Mouse (Mus musculus) mature B cell (primary cell): Measurements from ENCODE around the gene Brpf3.
"Not testable (repeated sequence)": the region's sequence is repeated elsewhere in the genome, so short reads cannot be mapped to it uniquely, and the experiment has no call there.

ENCODE experiments used
- in situ Hi-C: fragments of 300-500 bp; cut with MboI; formaldehyde crosslinking; loops from 2 replicates; pipeline ENCODE4 v1.14.3; 2019

Gene Brpf3

DNA sequence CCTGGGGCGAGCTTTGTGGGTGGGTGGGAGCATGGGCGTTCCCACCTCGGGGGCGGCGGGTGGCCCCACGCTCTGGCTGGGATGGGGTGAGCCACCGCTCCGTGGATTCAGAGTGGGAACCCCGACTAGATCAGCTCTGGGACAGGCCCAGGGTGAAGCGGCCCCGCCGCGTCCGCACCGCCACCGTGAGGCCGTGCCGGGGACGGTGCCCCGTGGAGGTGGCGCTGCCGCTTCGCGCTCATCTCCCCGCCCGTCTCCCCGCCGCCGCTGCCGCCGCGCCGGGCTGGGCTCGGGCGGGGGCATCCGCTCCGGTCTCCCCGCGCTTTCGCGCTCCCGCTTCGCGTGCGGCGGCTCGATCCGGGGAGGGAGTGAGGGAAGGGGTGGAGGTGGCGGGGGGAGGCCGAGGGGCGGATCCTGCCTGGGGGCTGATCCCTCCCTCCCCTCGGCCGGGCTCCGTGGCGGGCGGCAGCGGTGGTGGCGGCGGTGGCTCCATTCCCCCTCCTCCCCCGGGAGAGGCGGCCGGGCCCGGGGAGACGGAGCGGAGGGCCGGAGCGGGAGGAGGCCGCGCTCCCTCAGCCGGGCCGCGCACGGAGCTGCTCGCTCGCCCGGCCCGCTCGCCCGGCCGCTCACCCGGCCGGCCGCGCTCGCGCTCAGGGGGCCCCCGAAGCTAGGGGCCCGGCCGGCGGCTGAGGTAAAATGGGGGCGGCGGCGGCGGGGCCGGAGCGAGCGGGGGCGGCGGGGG is at the start of gene Brpf3:
Gene Brpf3 (plus strand): TSS at position 420 of the 742 bp plus-strand sequence.
- in situ Hi-C loops: no loop called here

- in situ Hi-C loops: no loop called here
These were observed 44.4 kb upstream of the Brpf3 start for GRCm38 (mm10) chr17:28756447-28756846.

GRCm38 (mm10) chr17:28757470-28757869 is 43.4 kb upstream of the Brpf3 start:
- in situ Hi-C loops: no loop called here

DNA sequence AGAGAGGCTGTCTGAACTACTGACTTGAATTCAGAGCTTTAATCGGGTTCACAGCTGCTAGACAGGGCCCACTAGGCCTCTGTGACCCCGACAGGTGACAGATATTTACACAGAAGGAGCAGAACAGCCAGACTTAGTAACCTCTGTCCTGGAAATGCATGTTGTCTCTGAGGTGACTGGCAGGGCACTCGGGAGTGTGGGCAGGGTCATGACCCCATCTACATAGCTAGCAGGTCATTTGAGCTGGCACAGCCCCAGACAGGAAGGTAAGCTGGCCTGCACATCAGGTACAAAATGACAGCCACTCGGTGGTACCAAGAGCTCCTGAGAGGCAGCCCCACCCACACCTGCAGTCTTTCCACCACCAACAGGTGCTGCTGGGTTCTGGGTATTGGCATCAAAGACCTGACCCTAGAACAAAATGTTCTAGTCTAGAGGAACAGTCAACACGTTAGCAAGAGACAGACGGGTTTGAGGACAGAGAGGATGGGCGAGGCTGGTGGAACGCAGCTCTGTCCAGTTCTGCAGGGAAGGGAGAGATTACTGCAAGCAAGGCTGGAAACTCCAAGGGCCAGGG is 40.1 kb upstream of the Brpf3 start:
- in situ Hi-C loops: no loop called here

GRCm38 (mm10) chr17:28761871-28762270 is 39.0 kb upstream of the Brpf3 start:
- in situ Hi-C loops: no loop called here

GRCm38 (mm10) chr17:28766203-28766602 is 34.7 kb upstream of the Brpf3 start:
- in situ Hi-C loops: no loop called here

- in situ Hi-C loops: no loop called here
These were observed 33.9 kb upstream of the Brpf3 start for GRCm38 (mm10) chr17:28766781-28767515.

GRCm38 (mm10) chr17:28769121-28769874 is 31.6 kb upstream of the Brpf3 start, which contains the start of gene Mapk13:
Gene Mapk13, plus strand, starts transcription at chr17:28769297.
- in situ Hi-C loops: no loop called here

GRCm38 (mm10) chr17:28769875-28770421 is 30.9 kb upstream of the Brpf3 start:
- in situ Hi-C loops: no loop called here

- in situ Hi-C loops: no loop called here
These were observed 29.6 kb upstream of the Brpf3 start for GRCm38 (mm10) chr17:28771289-28771688.

GRCm38 (mm10) chr17:28774303-28774702 is 26.6 kb upstream of the Brpf3 start:
- in situ Hi-C loops: not testable (repeated sequence)

DNA sequence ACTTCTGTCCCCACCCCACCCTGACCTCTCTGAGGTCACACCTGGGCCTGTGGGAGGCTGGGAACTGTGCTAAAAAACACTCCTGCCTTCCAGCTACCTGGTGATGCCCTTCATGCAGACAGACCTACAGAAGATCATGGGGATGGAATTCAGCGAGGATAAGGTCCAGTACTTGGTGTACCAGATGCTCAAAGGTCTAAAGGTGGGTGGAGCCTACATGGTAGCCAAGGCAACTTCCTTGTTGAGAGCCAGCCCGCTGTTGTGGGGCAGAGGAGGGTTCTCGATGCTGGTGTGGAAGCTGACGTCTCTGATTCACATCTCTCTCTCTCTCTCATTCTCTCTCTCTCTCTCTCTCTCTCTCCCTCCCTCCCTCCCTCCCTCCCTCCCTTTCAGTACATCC is 25.7 kb upstream of the Brpf3 start:
- in situ Hi-C loops: no loop called here

GRCm38 (mm10) chr17:28776817-28777216 is 24.1 kb upstream of the Brpf3 start:
- in situ Hi-C loops: no loop called here

- in situ Hi-C loops: no loop called here
These were observed 23.5 kb upstream of the Brpf3 start for GRCm38 (mm10) chr17:28777231-28778005.

DNA sequence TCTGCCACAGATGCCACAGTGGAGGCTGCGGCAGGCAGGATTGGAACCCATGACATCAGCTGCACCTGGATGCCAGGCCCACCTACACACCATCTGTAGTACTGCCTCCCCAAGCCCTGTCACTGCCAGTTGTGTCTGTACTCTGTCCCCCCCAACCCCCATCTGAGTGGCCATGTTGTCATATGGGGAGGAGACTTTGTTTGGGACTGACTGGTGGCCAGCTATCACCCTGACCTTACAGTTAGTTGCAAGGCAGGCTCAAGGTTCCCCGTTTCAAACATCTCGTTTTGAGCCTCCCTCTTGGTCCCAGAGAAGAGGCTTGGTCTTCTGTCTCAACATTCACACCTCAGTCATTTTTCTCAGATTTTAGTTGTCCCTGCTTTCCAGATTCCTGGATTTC is 21.2 kb upstream of the Brpf3 start:
- in situ Hi-C loops: no loop called here

DNA sequence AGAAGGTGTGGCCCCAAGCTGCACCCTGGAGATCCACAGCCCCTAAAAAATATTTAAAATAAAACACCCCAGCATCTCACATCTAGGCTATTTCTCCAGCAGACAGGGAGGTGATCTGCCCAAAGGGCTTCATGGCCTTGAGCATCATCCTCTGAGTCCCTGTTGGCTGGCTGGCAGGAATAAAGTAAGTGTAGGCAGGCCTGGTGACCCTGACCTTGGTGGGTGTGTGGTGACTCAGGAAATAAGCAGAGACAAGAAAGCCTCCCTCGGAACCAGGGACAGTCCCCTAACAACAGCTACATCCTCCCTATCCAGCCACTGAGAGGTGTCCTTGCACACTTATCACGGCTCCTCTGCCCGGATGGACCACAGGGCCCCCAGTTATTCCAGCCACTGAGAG is 20.1 kb upstream of the Brpf3 start:
- in situ Hi-C loops: no loop called here

DNA sequence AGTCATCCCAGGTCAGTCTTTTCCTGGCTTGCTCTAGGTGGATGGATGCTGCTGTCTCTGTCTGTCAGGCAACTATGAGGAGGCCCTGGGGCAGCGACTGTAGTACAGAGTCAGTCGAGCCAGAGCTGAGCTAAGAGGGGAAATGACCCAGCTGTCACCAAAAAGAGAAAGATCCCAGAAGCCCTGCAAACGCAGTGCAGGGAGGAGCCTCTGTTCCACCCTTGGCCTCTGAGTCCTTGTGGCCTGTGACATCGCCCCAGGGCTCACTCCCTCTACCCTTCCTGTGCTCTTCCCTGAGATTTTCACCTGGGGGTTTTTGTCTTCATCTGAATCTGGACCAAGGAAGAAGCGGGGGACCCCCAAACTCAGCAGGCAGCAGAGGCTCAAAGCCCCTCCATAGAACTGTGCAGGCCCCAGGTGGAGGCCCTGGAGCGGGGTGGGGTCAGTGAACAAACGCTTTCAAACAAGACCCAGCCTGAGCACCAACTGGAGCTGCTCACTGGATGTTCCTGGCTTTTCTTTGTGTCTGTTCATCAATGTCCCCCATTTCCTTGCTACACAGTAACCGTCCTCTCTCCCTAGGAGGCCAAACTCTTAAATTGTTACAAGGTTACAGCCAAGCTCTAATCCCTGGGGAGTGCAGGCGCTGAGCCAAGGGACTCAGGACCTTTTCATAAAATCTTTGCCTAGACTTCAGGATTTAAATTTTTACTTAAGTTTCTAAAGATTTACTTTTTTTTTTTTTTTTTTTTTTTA is 19.4 kb upstream of the Brpf3 start:
- in situ Hi-C loops: no loop called here

GRCm38 (mm10) chr17:28785036-28785435 is 15.9 kb upstream of the Brpf3 start:
- in situ Hi-C loops: no loop called here

DNA sequence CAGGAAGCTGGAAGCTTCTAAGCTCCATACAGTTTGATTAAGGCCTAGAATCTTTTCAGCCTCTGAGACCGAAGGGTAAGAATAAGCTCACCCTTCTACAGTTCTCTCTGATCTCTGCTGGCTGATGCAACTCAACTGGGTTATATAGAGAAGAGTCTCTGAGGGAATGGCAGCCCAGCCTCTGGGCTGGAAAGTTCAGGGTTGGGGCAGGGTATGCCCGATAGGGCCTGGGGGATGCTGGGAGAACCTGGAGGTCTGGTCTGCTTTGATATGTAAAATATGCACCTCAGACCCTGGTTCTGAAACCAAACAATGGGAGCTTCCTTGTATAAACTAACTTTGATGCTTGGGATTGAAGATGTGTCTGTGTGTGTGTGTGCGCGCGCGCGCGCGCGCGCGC is 13.4 kb upstream of the Brpf3 start:
- in situ Hi-C loops: no loop called here

DNA sequence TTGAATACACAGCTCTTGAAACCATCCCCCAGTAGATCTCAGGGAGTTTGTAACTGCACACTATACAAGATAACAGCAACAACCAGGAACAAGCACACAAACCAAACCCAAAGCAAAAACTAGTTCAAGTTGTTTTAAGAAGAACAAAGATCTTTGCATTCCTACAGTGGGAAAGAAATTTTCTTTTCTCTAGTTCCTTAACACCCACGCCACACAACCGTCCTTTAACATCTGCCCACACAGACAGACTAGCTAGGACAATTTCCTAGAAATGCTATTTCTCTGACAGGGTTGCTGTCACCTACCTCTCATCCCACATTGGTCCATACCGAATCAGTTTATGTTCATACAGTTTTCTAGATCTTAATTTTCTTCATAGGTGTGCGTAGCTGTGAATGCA is 3.9 kb upstream of the Brpf3 start:
- in situ Hi-C loops: no loop called here
